Mouse (Mus musculus): ENCODE measurements around the gene Cables2. TPM values are rescaled to one million over a fixed set of nuclear protein-coding genes. Genes with fewer than 3 reads are reported as not detected.
A peak's percentile ranks its signal among the peaks of the same experiment; 100 is the strongest.

Gene Cables2
- polyA plus RNA-seq, 1 experiment from 2014 or later, result 31.3 TPM

DNA sequence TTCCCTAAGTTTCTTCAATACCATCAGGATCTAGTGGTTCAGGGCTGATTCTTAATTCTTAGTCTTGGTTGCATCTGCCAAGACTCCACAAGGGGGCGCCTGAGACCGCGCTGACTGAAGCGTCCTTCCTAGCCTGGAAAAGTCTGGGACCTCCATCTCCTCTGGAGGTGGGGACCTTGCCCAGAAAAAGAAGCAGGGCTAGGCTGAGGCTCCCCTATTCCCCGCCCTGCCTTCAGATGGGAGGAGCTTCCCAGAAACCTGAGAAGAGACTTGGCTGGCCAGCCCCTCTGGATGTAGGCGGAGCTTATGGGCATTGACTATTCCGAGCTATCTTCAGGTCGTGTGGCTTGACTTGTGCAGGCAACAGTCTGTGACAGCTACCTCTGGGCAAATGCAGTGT is 2.5 kb upstream of the Cables2 start:
- no peak for ATAC-seq (replicated peaks)
- no peak overlapping the region for H3K4me3 ChIP-seq
- H3K36me3 ChIP-seq (replicated peaks), result no peaks in the 10 kb centered on the region
- H3K27ac ChIP-seq, result no peak overlapping the region
- peak overlapping the region; percentile 30 for H3K4me2 ChIP-seq
- peaks cover 27% of the 10 kb centered on the region for H3K4me1 ChIP-seq
- WGBS, result under 1% methylated on average over 8 of the region's 8 CpGs
- 0 out of 2 replicates have a peak, but pooled peaks cover 3% of the 10 kb centered on the region for H3K27me3 ChIP-seq (replicated peaks)
- H3K9me3 ChIP-seq, result no peaks in the 10 kb centered on the region
- no peak overlapping the region; the same call in 1 of the 2 replicates for H3K9ac ChIP-seq

DNA sequence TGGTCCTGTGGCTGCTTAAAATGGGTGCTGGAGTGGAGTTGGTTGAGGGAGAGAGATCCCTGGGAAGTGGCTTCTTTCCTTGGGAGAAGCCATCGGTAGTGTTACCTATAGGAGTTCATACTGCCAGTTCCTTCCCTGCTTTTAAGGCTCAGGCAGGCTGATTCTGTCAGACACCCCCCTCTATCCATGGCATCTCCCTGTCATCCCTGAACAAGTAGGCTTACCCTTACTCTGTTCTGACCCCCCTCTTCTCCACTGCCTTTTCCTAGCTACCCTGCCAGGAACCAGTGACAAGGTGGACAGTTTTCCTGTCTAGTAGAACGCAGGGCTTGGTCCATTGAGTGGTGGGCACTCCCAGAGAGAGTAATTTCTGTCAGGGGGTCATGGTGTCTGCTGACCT is 1.2 kb upstream of the Cables2 start:
- Histone ChIP-seq H3K9ac (no peak overlapping the region), H3K4me2 (no peak overlapping the region), H3K27me3 (replicated peaks) (0 out of 2 replicates have a peak, but pooled peaks cover 3% of the 10 kb centered on the region), H3K4me3 (no peak overlapping the region), H3K36me3 (replicated peaks) (no peaks in the 10 kb centered on the region), H3K27ac (no peak overlapping the region), H3K9me3 (no peaks in the 10 kb centered on the region), H3K4me1 (peaks cover 33% of the 10 kb centered on the region)
- ATAC-seq (replicated peaks), result no peak
- 82% methylated on average over 2 of the region's 2 CpGs for WGBS

DNA sequence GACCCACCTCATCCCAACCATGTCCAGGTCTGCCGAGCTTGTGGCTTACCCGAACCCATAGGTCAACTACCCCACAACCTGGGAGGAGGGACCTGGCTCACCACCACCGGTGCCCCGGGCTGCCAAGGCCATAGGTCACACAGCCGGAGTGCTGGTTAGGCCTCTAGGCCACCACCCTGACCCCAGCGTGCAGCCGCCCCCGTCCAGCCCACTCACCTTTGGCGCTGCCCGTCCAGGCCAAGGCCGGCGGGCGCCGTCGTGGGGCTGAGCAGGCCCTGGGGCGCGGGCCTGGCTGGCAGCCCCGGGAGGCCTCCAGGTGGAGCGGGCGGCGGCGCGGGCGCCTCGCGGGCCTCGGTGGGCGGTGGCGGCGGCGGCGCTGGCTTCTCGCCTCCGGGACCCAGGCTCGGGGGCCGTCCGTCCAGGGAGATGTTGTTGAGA is 393 bp downstream of the Cables2 start:
- H3K27ac ChIP-seq, result peak overlapping the region; percentile 79
- peak; percentile 32 for ATAC-seq (replicated peaks)
- H3K9me3 ChIP-seq, result no peaks in the 10 kb centered on the region
- H3K4me3 ChIP-seq, result peak overlapping the region; percentile 89
- under 1% methylated on average over 34 of the region's 37 CpGs for WGBS
- H3K4me1 ChIP-seq, result peaks cover 33% of the 10 kb centered on the region
- peak overlapping the region; percentile 91 for H3K4me2 ChIP-seq
- H3K9ac ChIP-seq, result peak overlapping the region; percentile 94
- 0 out of 2 replicates have a peak, but pooled peaks cover 3% of the 10 kb centered on the region for H3K27me3 ChIP-seq (replicated peaks)
- H3K36me3 ChIP-seq (replicated peaks), result no peaks in the 10 kb centered on the region

DNA sequence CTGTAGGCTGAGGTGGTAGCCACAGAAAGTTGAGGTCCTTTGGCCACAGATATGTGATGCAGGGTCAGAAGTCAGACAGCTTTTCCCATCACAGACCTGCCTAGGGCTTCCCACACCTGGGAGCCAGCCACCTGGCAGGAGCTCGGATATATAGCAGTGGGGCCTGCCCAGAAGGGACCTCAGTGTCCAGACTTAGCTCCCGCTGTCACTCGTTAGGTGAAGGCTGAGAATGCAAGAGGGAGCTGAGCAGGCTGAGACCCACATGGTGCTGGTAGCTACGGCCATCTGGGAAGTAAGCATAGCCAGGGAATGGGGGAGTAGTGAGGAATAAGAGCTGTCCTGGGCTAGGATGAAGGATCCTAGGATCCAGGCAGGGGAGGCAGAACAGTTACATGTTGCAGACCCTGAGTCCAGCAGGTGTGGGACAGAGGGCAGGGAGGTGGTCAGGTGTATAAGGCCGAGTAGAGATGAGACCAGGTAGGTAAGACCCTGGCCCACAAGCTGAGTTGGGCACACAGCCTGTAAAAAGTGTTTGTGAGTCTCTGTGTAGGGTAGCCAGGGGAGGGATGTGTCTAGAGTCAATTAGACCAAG is 1.4 kb downstream of the Cables2 start:
- WGBS, result 72% methylated on average over 5 of the region's 5 CpGs

DNA sequence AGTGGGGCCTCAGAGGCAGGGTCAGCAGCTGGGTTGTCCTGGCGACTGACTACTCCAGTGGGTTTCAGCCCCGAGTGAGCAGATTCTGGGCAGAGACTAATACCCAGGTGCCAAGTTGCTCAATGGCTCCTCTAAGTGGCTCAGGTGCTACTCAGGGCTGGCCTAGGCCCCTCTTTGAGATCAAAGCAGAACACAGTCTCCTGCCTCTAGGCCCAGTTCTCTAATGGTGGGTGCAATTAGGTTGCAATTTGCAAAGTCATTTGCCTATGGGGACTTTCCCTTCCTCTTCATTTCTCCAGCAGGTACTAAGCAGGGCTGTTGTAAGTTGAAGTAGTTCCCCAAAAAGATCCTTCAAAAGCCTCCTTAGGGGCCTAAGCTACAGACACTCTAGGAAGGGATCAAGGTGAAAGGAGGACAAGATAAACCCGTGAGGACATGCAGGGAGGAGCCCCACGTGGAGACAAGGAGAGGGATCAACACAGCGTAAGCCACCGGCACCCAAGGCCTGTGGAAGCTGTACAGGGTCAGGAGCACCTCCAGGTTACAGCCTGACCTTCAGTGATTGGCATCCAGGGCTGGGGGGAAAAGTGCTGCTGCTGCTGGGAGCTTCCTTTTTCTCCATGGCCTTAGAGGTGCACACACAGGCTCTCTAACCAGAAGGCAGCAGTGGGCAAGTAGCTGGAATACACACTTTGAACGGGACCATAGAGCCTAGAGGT is 2.6 kb downstream of the Cables2 start:
- Histone ChIP-seq H3K9ac (no peak overlapping the region), H3K4me1 (peaks cover 31% of the 10 kb centered on the region), H3K36me3 (replicated peaks) (no peaks in the 10 kb centered on the region; the same call in 1 of the 2 replicates), H3K4me3 (no peak overlapping the region), H3K4me2 (no peak overlapping the region), H3K9me3 (no peaks in the 10 kb centered on the region), H3K27ac (no peak overlapping the region), H3K27me3 (replicated peaks) (0 out of 2 replicates have a peak, but pooled peaks cover 3% of the 10 kb centered on the region)
- WGBS, result 77% methylated on average over 7 of the region's 7 CpGs
- no peak for ATAC-seq (replicated peaks)

More for the DNA sequence above, 1.4 kb downstream of the Cables2 start:
- Histone ChIP-seq H3K9ac (peak overlapping the region; percentile 94; the same call in 1 of the 2 replicates), H3K4me3 (peak overlapping the region; percentile 89), H3K36me3 (replicated peaks) (no peaks in the 10 kb centered on the region), H3K4me2 (peak overlapping the region; percentile 91), H3K4me1 (peaks cover 33% of the 10 kb centered on the region), H3K27ac (no peak overlapping the region), H3K9me3 (no peaks in the 10 kb centered on the region), H3K27me3 (replicated peaks) (0 out of 2 replicates have a peak, but pooled peaks cover 3% of the 10 kb centered on the region)
- ATAC-seq (replicated peaks), result no peak

DNA sequence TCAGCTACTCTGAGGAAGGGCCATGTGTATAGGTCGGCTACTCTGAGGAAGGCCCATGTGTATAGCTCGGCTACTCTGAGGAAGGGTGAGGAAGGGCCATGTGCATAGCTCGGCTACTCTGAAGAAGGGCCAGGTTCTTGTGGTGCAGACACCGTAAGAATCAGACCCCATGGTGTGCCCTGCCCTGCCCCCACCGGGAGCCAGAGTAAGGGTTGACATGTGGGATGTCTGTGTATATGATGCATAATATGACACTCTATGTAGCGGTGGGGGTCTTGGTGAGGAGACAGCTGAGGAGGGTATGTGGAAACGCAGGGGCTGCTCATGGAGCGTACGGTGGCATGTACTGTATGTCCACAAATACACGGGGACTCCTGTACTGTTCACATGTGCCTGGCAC is 4.0 kb downstream of the Cables2 start:
- Histone ChIP-seq H3K27ac (no peak overlapping the region), H3K4me3 (no peak overlapping the region), H3K4me1 (peaks cover 31% of the 10 kb centered on the region), H3K9ac (no peak overlapping the region), H3K9me3 (no peaks in the 10 kb centered on the region), H3K27me3 (replicated peaks) (no peaks in the 10 kb centered on the region), H3K4me2 (no peak overlapping the region), H3K36me3 (replicated peaks) (no peaks in the 10 kb centered on the region; the same call in 1 of the 2 replicates)
- 94% methylated on average over 10 of the region's 10 CpGs for WGBS
- ATAC-seq (replicated peaks), result no peak

DNA sequence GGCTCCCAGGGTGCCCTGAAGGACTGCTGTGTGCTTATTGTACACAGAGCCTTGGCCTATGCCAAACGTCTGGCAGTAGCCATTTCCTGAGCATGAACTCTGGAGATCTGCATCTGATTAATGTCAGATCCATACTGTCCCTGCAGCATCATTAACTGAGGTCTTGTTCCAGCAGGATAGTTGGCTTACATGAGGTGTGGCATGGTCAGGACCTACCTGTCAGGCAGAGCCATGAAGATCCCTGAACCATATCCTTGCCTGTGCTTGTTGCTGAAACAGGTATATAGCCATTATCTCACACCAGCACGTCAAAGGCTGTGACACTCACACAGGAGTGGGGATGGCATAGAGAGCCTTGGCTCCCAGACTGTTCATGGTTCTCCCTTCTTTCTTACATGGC is 5.3 kb downstream of the Cables2 start:
- Histone ChIP-seq H3K27ac (no peak overlapping the region), H3K4me3 (no peak overlapping the region), H3K4me2 (no peak overlapping the region), H3K9ac (no peak overlapping the region), H3K4me1 (peaks cover 27% of the 10 kb centered on the region), H3K27me3 (replicated peaks) (no peaks in the 10 kb centered on the region), H3K9me3 (no peaks in the 10 kb centered on the region), H3K36me3 (replicated peaks) (peaks cover 1% of the 10 kb centered on the region; the same call in 1 of the 2 replicates)
- WGBS, result 60% methylated on average over 2 of the region's 2 CpGs
- ATAC-seq (replicated peaks), result no peak

DNA sequence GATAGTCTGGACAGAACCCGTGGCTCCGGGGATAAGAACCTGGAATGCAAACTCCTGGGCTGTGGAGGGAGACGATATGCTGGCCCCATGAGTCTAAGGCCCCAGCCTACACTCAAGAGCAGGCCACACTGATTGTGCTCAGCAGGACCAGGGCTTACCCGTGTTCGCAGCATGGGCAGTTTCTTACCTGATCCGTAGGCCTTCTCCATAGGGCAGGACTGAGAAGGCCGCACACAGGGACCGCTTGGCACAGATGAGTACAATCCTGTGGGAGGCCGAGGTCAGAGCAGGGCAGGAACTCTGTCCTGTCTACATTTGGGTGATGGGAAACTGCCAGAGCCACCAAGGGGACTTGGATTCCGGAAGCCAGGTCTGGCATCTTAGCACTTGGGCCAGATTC is 10.4 kb downstream of the Cables2 start:
- no peak overlapping the region for H3K9ac ChIP-seq

DNA sequence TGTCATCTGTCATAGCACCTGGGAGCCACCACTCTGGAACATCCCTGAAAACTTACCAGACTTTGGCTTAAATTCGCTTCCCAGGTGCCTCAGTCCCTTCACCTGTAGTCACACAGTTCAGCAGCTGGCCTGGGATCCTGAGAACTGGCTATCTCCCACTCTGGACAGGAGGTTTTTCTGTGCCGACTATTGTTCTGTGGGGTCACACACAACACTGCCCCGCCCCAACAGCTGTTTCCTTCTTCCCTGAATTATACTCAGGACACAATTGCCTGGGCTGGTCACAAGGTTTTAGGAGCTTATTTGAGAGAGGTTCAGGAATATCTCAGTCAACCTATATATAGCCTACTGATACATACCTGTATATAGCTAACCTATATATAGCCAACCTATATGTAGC is 10.9 kb downstream of the Cables2 start:
- H3K27me3 ChIP-seq (replicated peaks), result no peaks in the 10 kb centered on the region
- H3K4me3 ChIP-seq, result no peak overlapping the region
- ATAC-seq (replicated peaks), result no peak
- H3K4me2 ChIP-seq, result no peak overlapping the region
- H3K9ac ChIP-seq, result no peak overlapping the region
- H3K9me3 ChIP-seq, result no peaks in the 10 kb centered on the region
- H3K4me1 ChIP-seq, result peaks cover 11% of the 10 kb centered on the region
- 89% methylated on average over 3 of the region's 3 CpGs for WGBS
- H3K36me3 ChIP-seq (replicated peaks), result peaks cover 31% of the 10 kb centered on the region
- no peak overlapping the region for H3K27ac ChIP-seq

More for the DNA sequence above, 10.4 kb downstream of the Cables2 start:
- Histone ChIP-seq H3K4me3 (no peak overlapping the region), H3K36me3 (replicated peaks) (peaks cover 31% of the 10 kb centered on the region), H3K4me1 (peaks cover 9% of the 10 kb centered on the region), H3K9me3 (no peaks in the 10 kb centered on the region), H3K27ac (no peak overlapping the region), H3K27me3 (replicated peaks) (no peaks in the 10 kb centered on the region), H3K4me2 (no peak overlapping the region)
- WGBS, result 87% methylated on average over 10 of the region's 10 CpGs
- ATAC-seq (replicated peaks), result no peak

DNA sequence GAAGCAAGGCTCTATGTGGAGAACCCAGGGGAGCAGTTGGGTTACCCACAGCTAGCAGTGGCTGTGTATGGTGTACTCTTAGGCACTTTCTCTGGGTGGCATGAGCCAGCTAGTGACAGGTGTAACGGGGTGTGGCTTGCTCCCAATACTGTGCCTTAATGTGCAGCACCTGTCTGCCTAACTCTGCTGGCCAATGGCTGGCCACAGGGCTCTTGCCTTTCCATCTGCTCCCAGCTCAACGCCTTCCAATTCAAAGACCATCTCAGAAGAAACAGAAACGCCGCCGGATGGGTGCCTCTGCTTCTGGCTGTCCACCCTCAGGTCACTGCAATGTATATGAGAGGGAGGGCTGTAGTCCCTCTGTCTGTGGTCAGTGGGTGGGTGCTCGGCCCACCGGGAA is 11.4 kb downstream of the Cables2 start:
- 90% methylated on average over 7 of the region's 7 CpGs for WGBS
- no peaks in the 10 kb centered on the region for H3K27me3 ChIP-seq (replicated peaks)
- H3K9me3 ChIP-seq, result no peaks in the 10 kb centered on the region
- H3K4me1 ChIP-seq, result peaks cover 11% of the 10 kb centered on the region
- H3K4me2 ChIP-seq, result no peak overlapping the region
- no peak overlapping the region for H3K27ac ChIP-seq
- ATAC-seq (replicated peaks), result no peak
- no peak overlapping the region for H3K9ac ChIP-seq
- H3K36me3 ChIP-seq (replicated peaks), result peaks cover 31% of the 10 kb centered on the region
- H3K4me3 ChIP-seq, result no peak overlapping the region

DNA sequence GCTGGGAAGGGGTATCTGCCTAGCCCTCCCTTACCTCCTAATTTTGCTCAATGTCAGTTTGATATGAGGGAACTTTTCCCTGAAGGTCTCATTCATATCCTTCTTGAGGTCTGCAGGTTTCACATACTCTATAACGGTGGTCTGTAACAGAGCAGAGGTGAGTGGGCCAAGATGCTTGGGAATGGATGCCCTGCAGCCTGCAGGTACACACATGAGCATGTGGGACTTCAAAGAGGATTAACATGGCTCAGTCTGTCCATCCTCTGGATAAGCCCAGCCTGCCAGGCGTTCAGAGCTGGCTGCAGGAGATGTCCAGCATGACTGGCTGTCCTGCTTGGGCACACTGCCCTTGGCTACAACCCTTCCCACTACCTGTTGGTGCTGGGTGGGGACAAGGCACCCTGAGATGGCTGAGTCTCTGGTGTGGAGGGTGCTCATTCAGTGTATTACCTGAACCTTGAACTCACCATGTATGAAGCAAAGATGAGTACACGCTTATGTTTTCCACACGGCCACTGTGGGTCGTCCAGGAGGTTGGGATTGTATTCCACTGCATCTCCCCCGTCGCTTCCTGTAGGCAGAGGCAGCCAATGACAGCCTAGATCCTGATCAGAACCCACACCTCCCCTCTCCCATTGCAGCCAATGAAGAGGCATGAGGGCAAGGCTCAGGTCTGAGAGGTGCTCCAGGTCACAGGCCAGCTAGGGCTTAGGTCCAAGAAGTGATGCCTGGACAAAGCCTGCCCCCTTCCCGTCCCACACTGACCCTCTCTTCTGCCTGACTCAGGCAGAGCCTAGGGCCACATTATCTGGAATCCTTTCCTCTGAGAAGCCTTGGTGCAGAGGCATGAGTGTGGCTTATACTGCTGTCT is 12.5 kb downstream of the Cables2 start:
- H3K9me3 ChIP-seq, result no peaks in the 10 kb centered on the region
- H3K9ac ChIP-seq, result no peak overlapping the region
- no peaks in the 10 kb centered on the region for H3K27me3 ChIP-seq (replicated peaks)
- peaks cover 31% of the 10 kb centered on the region for H3K36me3 ChIP-seq (replicated peaks)
- ATAC-seq (replicated peaks), result no peak
- H3K4me2 ChIP-seq, result no peak overlapping the region
- H3K4me1 ChIP-seq, result peaks cover 18% of the 10 kb centered on the region
- WGBS, result 73% methylated on average over 8 of the region's 8 CpGs
- no peak overlapping the region for H3K4me3 ChIP-seq
- H3K27ac ChIP-seq, result no peak overlapping the region

Data from midbrain, embryonic 15.5 days (tissue).